In genomic region chr14:48971546-48971945, GRCm38 (mm10) we compare ENCODE assay signal across 27 mouse cellular contexts.
DNase-seq lines count a peak whose midpoint lies in the region; ATAC-seq and TF ChIP-seq lines count a peak whose summit lies in the region.
"Had no signal": no experiment of that assay in that cellular context is flagged by ENCODE, and none has a peak within 500 bp of the region (broad histone marks: within the 10 kb centered on the region; RNA-seq: fewer than 3 reads in every experiment).

No protein-coding gene starts in this region.

- no peaks in the 10 kb centered on the region for H3K36me3 ChIP-seq in hindbrain, postnatal 0 days (ENCODE audit: insufficient read depth, low read length)
- no peaks in the 10 kb centered on the region for H3K36me3 ChIP-seq in hindbrain, embryonic 10.5 days
- H3K36me3 ChIP-seq in midbrain, postnatal 0 days (ENCODE audit: insufficient read depth, low read length), result no peaks in the 10 kb centered on the region
- H3K36me3 ChIP-seq in midbrain, embryonic 10.5 days, result no peaks in the 10 kb centered on the region
- H3K36me3 ChIP-seq: embryonic facial prominence, embryonic 13.5 days; embryonic facial prominence, embryonic 15.5 days; forebrain, embryonic 10.5 days; forebrain, embryonic 12.5 days; G1E had no signal

- H3K27me3 ChIP-seq in hindbrain, postnatal 0 days (ENCODE audit: insufficient read depth, low read length), result no peaks in the 10 kb centered on the region
- H3K27me3 ChIP-seq in hindbrain, embryonic 10.5 days (ENCODE audit: insufficient read depth, poor library complexity, severe bottlenecking), result no peaks in the 10 kb centered on the region
- H3K27me3 ChIP-seq in midbrain, postnatal 0 days (ENCODE audit: insufficient read depth, low read length), result no peaks in the 10 kb centered on the region
- no peaks in the 10 kb centered on the region for H3K27me3 ChIP-seq in midbrain, embryonic 10.5 days (ENCODE audit: low read depth, poor library complexity, severe bottlenecking)
- H3K27me3 ChIP-seq: CH12.LX; embryonic facial prominence, embryonic 13.5 days; embryonic facial prominence, embryonic 15.5 days; forebrain, embryonic 12.5 days had no signal

- no peak for ATAC-seq in hindbrain, postnatal 0 days
- no peak for ATAC-seq in midbrain, postnatal 0 days (ENCODE audit: low FRiP score)
- ATAC-seq: CD4-positive, CD25-positive, alpha-beta regulatory T cell, adult 4 months; forebrain, embryonic 14.5 days; forebrain, embryonic 16.5 days had no signal

- H3K4me2 ChIP-seq in hindbrain, postnatal 0 days (ENCODE audit: low read depth, low read length), result no peak overlapping the region
- H3K4me2 ChIP-seq in midbrain, postnatal 0 days (ENCODE audit: low read depth, low read length, poor library complexity, severe bottlenecking), result no peak overlapping the region
- H3K4me2 ChIP-seq: embryonic facial prominence, embryonic 13.5 days; embryonic facial prominence, embryonic 15.5 days; forebrain, embryonic 12.5 days had no signal

- no peak overlapping the region for H3K9ac ChIP-seq in hindbrain, postnatal 0 days (replicated peaks; ENCODE audit: low read length)
- H3K9ac ChIP-seq in midbrain, postnatal 0 days (replicated peaks; ENCODE audit: low read length, poor library complexity, severe bottlenecking), result no peak overlapping the region
- H3K9ac ChIP-seq: embryonic facial prominence, embryonic 13.5 days; embryonic facial prominence, embryonic 15.5 days; forebrain, embryonic 12.5 days had no signal

- H3K9me3 ChIP-seq in hindbrain, postnatal 0 days (ENCODE audit: low read length), result no peaks in the 10 kb centered on the region
- no peaks in the 10 kb centered on the region for H3K9me3 ChIP-seq in hindbrain, embryonic 10.5 days
- no peaks in the 10 kb centered on the region for H3K9me3 ChIP-seq in midbrain, postnatal 0 days (ENCODE audit: low read length)
- H3K9me3 ChIP-seq in midbrain, embryonic 10.5 days (replicated peaks), result no peaks in the 10 kb centered on the region
- H3K9me3 ChIP-seq: embryonic facial prominence, embryonic 13.5 days; embryonic facial prominence, embryonic 15.5 days; forebrain, embryonic 10.5 days; forebrain, embryonic 12.5 days; G1E had no signal

- WGBS in hindbrain, postnatal 0 days, result 61% methylated on average over 2 of the region's 2 CpGs
- 91% methylated on average over 2 of the region's 2 CpGs for WGBS in hindbrain, embryonic 10.5 days
- WGBS in midbrain, postnatal 0 days, result 88% methylated on average over 2 of the region's 2 CpGs
- WGBS in midbrain, embryonic 10.5 days, result 89% methylated on average over 2 of the region's 2 CpGs

- H3K4me3 ChIP-seq in hindbrain, postnatal 0 days (ENCODE audit: low read length), result no peak overlapping the region
- H3K4me3 ChIP-seq in hindbrain, embryonic 10.5 days, result no peak overlapping the region
- no peak overlapping the region for H3K4me3 ChIP-seq in midbrain, postnatal 0 days (ENCODE audit: low read depth, low read length)
- H3K4me3 ChIP-seq in midbrain, embryonic 10.5 days, result no peak overlapping the region
- H3K4me3 ChIP-seq: embryonic facial prominence, embryonic 13.5 days; embryonic facial prominence, embryonic 15.5 days; erythroblast, embryonic 14.5 days; forebrain, embryonic 10.5 days; forebrain, embryonic 12.5 days had no signal

- DNase-seq in cerebellum, postnatal 10 days, result peak; percentile 57 to 66
- DNase-seq in cerebellum, adult 11 months, result no peak
- DNase-seq in hindbrain, postnatal 0 days (ENCODE audit: low spot score), result peak; percentile 44
- no peak for DNase-seq in hindbrain, embryonic 10.5 days (ENCODE audit: low spot score)
- DNase-seq in midbrain, postnatal 0 days (ENCODE audit: low spot score), result peak; percentile 30
- no peak for DNase-seq in midbrain, embryonic 10.5 days (ENCODE audit: low spot score)
- DNase-seq in retina, postnatal 1 day, result peak; percentile 30
- no peak for DNase-seq in spleen, postnatal 4 days (ENCODE audit: low spot score in 2 of 2)
- DNase-seq: adrenal gland, adult 2 months; adrenal gland, postnatal 10 days; adrenal gland, postnatal 25 days; B cell, adult 2 months; cerebellum, adult 11-12 months; cerebellum, adult 2 months; cerebellum, adult 9-11 months; cerebellum, postnatal 36 days; embryo, embryonic 11 days had no signal

- TF ChIP-seq CTCF in hindbrain, postnatal 0 days (IDR thresholded peaks at IDR 0.05; ENCODE audit: low read depth), result no peak
- TF ChIP-seq CTCF in midbrain, postnatal 0 days (IDR thresholded peaks at IDR 0.05), result no peak

- H3K4me1 ChIP-seq in hindbrain, postnatal 0 days (ENCODE audit: insufficient read depth, low read length), result no peaks in the 10 kb centered on the region
- H3K4me1 ChIP-seq in hindbrain, embryonic 10.5 days (replicated peaks), result 0 out of 2 replicates have a peak, but pooled peaks cover 3% of the 10 kb centered on the region
- H3K4me1 ChIP-seq in midbrain, postnatal 0 days (ENCODE audit: insufficient read depth, low read length), result no peaks in the 10 kb centered on the region
- H3K4me1 ChIP-seq in midbrain, embryonic 10.5 days, result no peaks in the 10 kb centered on the region
- H3K4me1 ChIP-seq: embryonic facial prominence, embryonic 13.5 days; embryonic facial prominence, embryonic 15.5 days; forebrain, embryonic 10.5 days; forebrain, embryonic 12.5 days had no signal

- H3K27ac ChIP-seq in hindbrain, postnatal 0 days, result no peak overlapping the region
- no peak overlapping the region for H3K27ac ChIP-seq in hindbrain, embryonic 10.5 days
- H3K27ac ChIP-seq in midbrain, postnatal 0 days (ENCODE audit: low read depth, low read length), result no peak overlapping the region
- no peak overlapping the region for H3K27ac ChIP-seq in midbrain, embryonic 10.5 days (replicated peaks)
- H3K27ac ChIP-seq: embryonic facial prominence, embryonic 13.5 days; embryonic facial prominence, embryonic 15.5 days; forebrain, embryonic 10.5 days; forebrain, embryonic 12.5 days had no signal

Comparison
In these comparisons a context has a peak if more than half of its experiments do, and no peak if none do; other contexts are left out.
1. DNase-seq: peak in cerebellum, postnatal 10 days (2 of 2), hindbrain, postnatal 0 days (single experiment), midbrain, postnatal 0 days (single experiment) and retina, postnatal 1 day (single experiment); none in cerebellum, adult 11 months (single experiment), hindbrain, embryonic 10.5 days (single experiment), midbrain, embryonic 10.5 days (single experiment) and spleen, postnatal 4 days (0 of 2).